Mouse (Mus musculus) kidney, postnatal 4 days (tissue): ENCODE results near the gene Pmis2.

Experiments used
- DNase-seq, 2 experiments: peaks; one replicate each; pipeline ENCODE4 v3.0.0; 2021; ENCODE audit warnings: mixed read lengths in 2 of 2

The Pmis2 gene

GRCm38 (mm10) chr7:30671480-30671879, at the start of gene Pmis2:
Gene Pmis2 (minus strand): TSS chr7:30671605.
- DNase-seq = no peak

- DNase-seq = no peak
Observed at GRCm38 (mm10) chr7:30719669-30720068, 48.3 kb upstream of the Pmis2 start.

- no peak for DNase-seq
Observed at GRCm38 (mm10) chr7:30717716-30718046, 46.3 kb upstream of the Pmis2 start.

- DNase-seq = peak; percentile 78 to 85
Observed at GRCm38 (mm10) chr7:30717006-30717715, 45.8 kb upstream of the Pmis2 start.

GRCm38 (mm10) chr7:30711942-30712341, 40.5 kb upstream of the Pmis2 start, which contains the start of gene Atp4a:
Gene Atp4a (plus strand): TSS chr7:30712209.
- DNase-seq = no peak

GRCm38 (mm10) chr7:30707441-30707840, 36.0 kb upstream of the Pmis2 start:
- DNase-seq = no peak

GRCm38 (mm10) chr7:30706214-30706882, 34.9 kb upstream of the Pmis2 start:
- no peak for DNase-seq

- peak; percentile 50 to 62 for DNase-seq
Observed at GRCm38 (mm10) chr7:30698589-30698988, 27.2 kb upstream of the Pmis2 start, which contains the start of gene 2200002J24Rik. Gene 2200002J24Rik (plus strand): TSS chr7:30698926.

- no peak for DNase-seq
Observed at GRCm38 (mm10) chr7:30698101-30698500, 26.7 kb upstream of the Pmis2 start.

- DNase-seq = no peak
Observed at GRCm38 (mm10) chr7:30688325-30688724, 16.9 kb upstream of the Pmis2 start.

- no peak for DNase-seq
Observed at GRCm38 (mm10) chr7:30683425-30683824, 12.0 kb upstream of the Pmis2 start.

GRCm38 (mm10) chr7:30681897-30682296, 10.5 kb upstream of the Pmis2 start:
- no peak for DNase-seq

GRCm38 (mm10) chr7:30678263-30678975, 7.0 kb upstream of the Pmis2 start:
- peak; percentile 36 to 39 for DNase-seq

- DNase-seq = no peak
Observed at GRCm38 (mm10) chr7:30669229-30669628, 2.2 kb downstream of the Pmis2 start.

- peak; percentile 11 to 29 for DNase-seq
Observed at GRCm38 (mm10) chr7:30665321-30665720, 6.1 kb downstream of the Pmis2 start.

- peak; percentile 95 for DNase-seq
Observed at GRCm38 (mm10) chr7:30664529-30665200, 6.7 kb downstream of the Pmis2 start, which contains the start of gene Haus5. Gene Haus5 (minus strand): TSS chr7:30664994.

- peak; percentile 98 to 99 for DNase-seq
Observed at GRCm38 (mm10) chr7:30649591-30650540, 21.5 kb downstream of the Pmis2 start, which contains the start of gene Rbm42. Gene Rbm42 (minus strand): TSS chr7:30650317.

- no peak for DNase-seq
Observed at GRCm38 (mm10) chr7:30639083-30639482, 32.3 kb downstream of the Pmis2 start.

GRCm38 (mm10) chr7:30636395-30636794, 35.0 kb downstream of the Pmis2 start:
- no peak for DNase-seq

GRCm38 (mm10) chr7:30635752-30636151, 35.7 kb downstream of the Pmis2 start, which contains the start of gene Etv2:
Gene Etv2 (minus strand): TSS chr7:30635852.
- DNase-seq = no peak

GRCm38 (mm10) chr7:30634621-30635020, 36.8 kb downstream of the Pmis2 start:
- DNase-seq = peak; percentile 79 to 86
